Mouse (Mus musculus): ENCODE measurements around the gene Chd5. TPM values are rescaled to one million over a fixed set of nuclear protein-coding genes. Genes with fewer than 3 reads are reported as not detected.

The Chd5 gene
- polyA plus RNA-seq, 1 experiment = 0.22 TPM

- H3K27me3 ChIP-seq (ENCODE audit: control insufficient read depth, insufficient read depth, insufficient read length) = no peaks in the 10 kb centered on the region
- peaks cover 26% of the 10 kb centered on the region for H3K79me2 ChIP-seq (ENCODE audit: control insufficient read depth, insufficient read depth)
- no peak overlapping the region for H3ac ChIP-seq (ENCODE audit: control insufficient read depth, insufficient read length, low read depth)
- no peak for TF ChIP-seq FOSL1 (IDR thresholded peaks at IDR 0.05; ENCODE audit: insufficient read depth, low read length, poor library complexity, severe bottlenecking)
- no peak for TF ChIP-seq USF1 (IDR thresholded peaks at IDR 0.05; ENCODE audit: low read depth)
- no peak for TF ChIP-seq MAX (IDR thresholded peaks at IDR 0.05)
- H3K79me3 ChIP-seq (ENCODE audit: low read depth) = peaks cover 13% of the 10 kb centered on the region
- H3K36me3 ChIP-seq (ENCODE audit: control insufficient read depth, insufficient read depth) = peaks cover 50% of the 10 kb centered on the region
- H3K4me3 ChIP-seq (ENCODE audit: insufficient read depth, poor library complexity, severe bottlenecking) = no peak overlapping the region
These were observed 38.1 kb upstream of the Chd5 start for GRCm38 (mm10) chr4:152300375-152300774.

GRCm38 (mm10) chr4:152302012-152302411, 36.4 kb upstream of the Chd5 start:
- no peaks in the 10 kb centered on the region for H3K27me3 ChIP-seq (ENCODE audit: control insufficient read depth, insufficient read depth, insufficient read length)
- no peak overlapping the region for H3K4me3 ChIP-seq (ENCODE audit: insufficient read depth, poor library complexity, severe bottlenecking)
- no peak overlapping the region for H3ac ChIP-seq (ENCODE audit: control insufficient read depth, insufficient read length, low read depth)
- H3K79me3 ChIP-seq (ENCODE audit: low read depth) = peaks cover 13% of the 10 kb centered on the region
- peaks cover 50% of the 10 kb centered on the region for H3K36me3 ChIP-seq (ENCODE audit: control insufficient read depth, insufficient read depth)
- TF ChIP-seq FOSL1 (IDR thresholded peaks at IDR 0.05; ENCODE audit: insufficient read depth, low read length, poor library complexity, severe bottlenecking) = no peak
- TF ChIP-seq MYOD1 (IDR thresholded peaks at IDR 0.05; ENCODE audit: control insufficient read depth, insufficient read length, low read depth) = no peak
- TF ChIP-seq MYOG (IDR thresholded peaks at IDR 0.05; ENCODE audit: control insufficient read depth, extremely low read depth, insufficient read length) = no peak
- TF ChIP-seq MAX (IDR thresholded peaks at IDR 0.05) = no peak
- TF ChIP-seq USF1 (IDR thresholded peaks at IDR 0.05; ENCODE audit: low read depth) = no peak
- peaks cover 26% of the 10 kb centered on the region for H3K79me2 ChIP-seq (ENCODE audit: control insufficient read depth, insufficient read depth)

GRCm38 (mm10) chr4:152303172-152303571, 35.3 kb upstream of the Chd5 start:
- peaks cover 50% of the 10 kb centered on the region for H3K36me3 ChIP-seq (ENCODE audit: control insufficient read depth, insufficient read depth)
- TF ChIP-seq USF1 (IDR thresholded peaks at IDR 0.05; ENCODE audit: low read depth) (no peak), CTCF (IDR thresholded peaks at IDR 0.05; ENCODE audit: control insufficient read depth, insufficient read depth, insufficient read length) (no peak), MAX (IDR thresholded peaks at IDR 0.05) (no peak), FOSL1 (IDR thresholded peaks at IDR 0.05; ENCODE audit: insufficient read depth, low read length, poor library complexity, severe bottlenecking) (no peak)
- no peaks in the 10 kb centered on the region for H3K27me3 ChIP-seq (ENCODE audit: control insufficient read depth, insufficient read depth, insufficient read length)
- no peak overlapping the region for H3ac ChIP-seq (ENCODE audit: control insufficient read depth, insufficient read length, low read depth)
- H3K4me3 ChIP-seq (ENCODE audit: insufficient read depth, poor library complexity, severe bottlenecking) = no peak overlapping the region
- H3K79me3 ChIP-seq (ENCODE audit: low read depth) = peaks cover 7% of the 10 kb centered on the region
- peaks cover 17% of the 10 kb centered on the region for H3K79me2 ChIP-seq (ENCODE audit: control insufficient read depth, insufficient read depth)

GRCm38 (mm10) chr4:152304685-152305084, 33.8 kb upstream of the Chd5 start:
- Histone ChIP-seq H3K4me3 (ENCODE audit: insufficient read depth, poor library complexity, severe bottlenecking) (no peak overlapping the region), H3ac (ENCODE audit: control insufficient read depth, insufficient read length, low read depth) (no peak overlapping the region), H3K27me3 (ENCODE audit: control insufficient read depth, insufficient read depth, insufficient read length) (no peaks in the 10 kb centered on the region), H3K79me2 (ENCODE audit: control insufficient read depth, insufficient read depth) (peaks cover 1% of the 10 kb centered on the region), H3K79me3 (ENCODE audit: low read depth) (no peaks in the 10 kb centered on the region), H3K36me3 (ENCODE audit: control insufficient read depth, insufficient read depth) (peaks cover 45% of the 10 kb centered on the region)
- no peak for TF ChIP-seq MYOG (IDR thresholded peaks at IDR 0.05; ENCODE audit: control insufficient read depth, extremely low read depth, insufficient read length)
- no peak for TF ChIP-seq FOSL1 (IDR thresholded peaks at IDR 0.05; ENCODE audit: insufficient read depth, low read length, poor library complexity, severe bottlenecking)
- TF ChIP-seq MAX (IDR thresholded peaks at IDR 0.05) = no peak
- no peak for TF ChIP-seq CTCF (IDR thresholded peaks at IDR 0.05; ENCODE audit: control insufficient read depth, insufficient read depth, insufficient read length)
- TF ChIP-seq USF1 (IDR thresholded peaks at IDR 0.05; ENCODE audit: low read depth) = no peak
- TF ChIP-seq CEBPB (IDR thresholded peaks at IDR 0.05; ENCODE audit: low read depth) = no peak
- TF ChIP-seq MYOD1 (IDR thresholded peaks at IDR 0.05; ENCODE audit: control insufficient read depth, insufficient read length, low read depth) = no peak

GRCm38 (mm10) chr4:152305991-152306390, 32.5 kb upstream of the Chd5 start:
- Histone ChIP-seq H3K79me2 (ENCODE audit: control insufficient read depth, insufficient read depth) (no peaks in the 10 kb centered on the region), H3K79me3 (ENCODE audit: low read depth) (no peaks in the 10 kb centered on the region), H3K4me3 (ENCODE audit: insufficient read depth, poor library complexity, severe bottlenecking) (no peak overlapping the region), H3K27me3 (ENCODE audit: control insufficient read depth, insufficient read depth, insufficient read length) (no peaks in the 10 kb centered on the region), H3K36me3 (ENCODE audit: control insufficient read depth, insufficient read depth) (peaks cover 32% of the 10 kb centered on the region), H3ac (ENCODE audit: control insufficient read depth, insufficient read length, low read depth) (no peak overlapping the region)
- TF ChIP-seq CEBPB (IDR thresholded peaks at IDR 0.05; ENCODE audit: low read depth) (no peak), MYOG (IDR thresholded peaks at IDR 0.05; ENCODE audit: control insufficient read depth, extremely low read depth, insufficient read length) (no peak), MAX (IDR thresholded peaks at IDR 0.05) (no peak), CTCF (IDR thresholded peaks at IDR 0.05; ENCODE audit: control insufficient read depth, insufficient read depth, insufficient read length) (no peak), USF1 (IDR thresholded peaks at IDR 0.05; ENCODE audit: low read depth) (no peak), FOSL1 (IDR thresholded peaks at IDR 0.05; ENCODE audit: insufficient read depth, low read length, poor library complexity, severe bottlenecking) (no peak), MYOD1 (IDR thresholded peaks at IDR 0.05; ENCODE audit: control insufficient read depth, insufficient read length, low read depth) (no peak)

GRCm38 (mm10) chr4:152307542-152307941, 30.9 kb upstream of the Chd5 start:
- Histone ChIP-seq H3K27me3 (ENCODE audit: control insufficient read depth, insufficient read depth, insufficient read length) (no peaks in the 10 kb centered on the region), H3ac (ENCODE audit: control insufficient read depth, insufficient read length, low read depth) (no peak overlapping the region), H3K79me3 (ENCODE audit: low read depth) (no peaks in the 10 kb centered on the region), H3K79me2 (ENCODE audit: control insufficient read depth, insufficient read depth) (no peaks in the 10 kb centered on the region), H3K4me3 (ENCODE audit: insufficient read depth, poor library complexity, severe bottlenecking) (no peak overlapping the region), H3K36me3 (ENCODE audit: control insufficient read depth, insufficient read depth) (peaks cover 17% of the 10 kb centered on the region)
- TF ChIP-seq MYOG (IDR thresholded peaks at IDR 0.05; ENCODE audit: control insufficient read depth, extremely low read depth, insufficient read length) (no peak), USF1 (IDR thresholded peaks at IDR 0.05; ENCODE audit: low read depth) (no peak), CTCF (IDR thresholded peaks at IDR 0.05; ENCODE audit: control insufficient read depth, insufficient read depth, insufficient read length) (no peak), CEBPB (IDR thresholded peaks at IDR 0.05; ENCODE audit: low read depth) (no peak)

All from C2C12 (cell line).